Mouse (Mus musculus): ENCODE measurements around the gene Cacybp. TPM values are rescaled to one million over a fixed set of nuclear protein-coding genes. Genes with fewer than 3 reads are reported as not detected.

Gene Cacybp
- polyA plus RNA-seq, 1 experiment from 2014 or later: 136 TPM

DNA sequence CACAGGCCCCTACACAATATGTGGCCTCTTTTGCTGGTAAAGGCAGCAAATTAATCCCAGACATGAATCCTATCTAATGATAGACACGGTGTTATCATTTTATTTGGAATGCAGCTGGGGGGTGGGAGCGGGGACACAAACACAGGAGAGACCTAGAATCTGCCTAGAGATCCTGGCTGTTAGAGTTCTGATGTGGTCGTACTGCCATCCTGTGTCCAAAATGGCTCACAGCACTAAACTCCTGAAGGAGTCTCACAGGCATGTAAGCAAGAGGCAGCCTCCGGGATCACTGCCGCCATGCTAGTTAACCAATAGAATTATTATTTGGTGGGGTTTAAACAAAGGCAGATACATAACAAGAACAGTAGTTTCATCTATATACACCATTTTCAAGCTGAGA is 28.2 kb downstream of the Cacybp start:
- ATAC-seq (no peak), DNase-seq (ENCODE audit: low read depth, low spot score) (no peak)
- H3K27me3 ChIP-seq: peaks cover 3% of the 10 kb centered on the region
- POLR2A ChIA-PET: no interaction called here
- peak; percentile 61 for TF ChIP-seq CTCF (IDR thresholded peaks at IDR 0.05)
- in situ Hi-C loops (cut with MboI; ENCODE audit: low pct_unique_long_range_greater_than_20kb): loop anchor here (10.0 kb wide), 1 partner anchor 900 kb away; no protein-coding TSS in a partner anchor
- CTCF ChIA-PET: no interaction called here

DNA sequence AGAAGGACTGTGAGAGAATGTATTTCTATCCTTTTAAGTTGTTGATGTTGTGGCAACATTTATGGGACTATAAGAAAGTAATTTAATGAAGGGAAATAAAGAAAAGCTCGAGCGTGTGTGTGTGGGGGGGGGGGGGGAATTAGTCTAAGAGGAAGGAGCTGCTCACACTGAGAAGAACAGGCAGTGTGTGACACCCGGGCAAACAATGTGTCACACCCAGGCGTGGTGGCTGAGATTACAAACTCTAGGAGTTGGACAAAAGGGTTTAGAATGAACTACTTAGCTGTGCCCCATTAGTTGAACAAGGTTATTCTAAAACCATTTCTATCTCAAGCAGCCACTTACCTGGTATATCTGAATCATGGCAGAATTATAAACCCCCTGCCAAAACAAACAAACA is 31.5 kb downstream of the Cacybp start:
- ATAC-seq (no peak), DNase-seq (ENCODE audit: low read depth, low spot score) (no peak)
- ChIA-PET CTCF (no interaction called here), POLR2A (no interaction called here)
- peaks cover 3% of the 10 kb centered on the region for H3K27me3 ChIP-seq
- in situ Hi-C loops (cut with MboI; ENCODE audit: low pct_unique_long_range_greater_than_20kb): loop anchor here (10.0 kb wide), 1 partner anchor 896 kb away; no protein-coding TSS in a partner anchor
- TF ChIP-seq CTCF (IDR thresholded peaks at IDR 0.05): no peak

DNA sequence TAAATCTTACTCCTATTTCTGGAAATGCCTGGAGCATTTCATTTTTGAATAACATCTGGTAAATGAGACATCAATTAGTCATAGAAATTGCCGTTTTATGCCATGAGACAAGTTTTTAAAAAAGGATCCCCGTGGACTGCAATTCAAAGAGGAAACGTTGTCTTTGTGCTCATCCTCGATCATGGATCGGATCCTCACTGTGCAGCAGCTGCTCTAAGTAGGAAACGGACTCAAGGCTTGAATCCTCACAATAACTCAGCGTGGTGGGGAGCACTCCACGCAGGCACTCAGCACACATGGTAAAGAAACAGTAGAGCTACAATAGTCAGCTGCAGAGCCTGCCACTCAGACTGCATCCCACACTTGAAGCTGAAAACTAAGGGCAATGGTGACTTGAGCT is 35.8 kb downstream of the Cacybp start:
- POLR2A ChIA-PET: no interaction called here
- no peak for TF ChIP-seq CTCF (IDR thresholded peaks at IDR 0.05)
- in situ Hi-C loops (cut with MboI; ENCODE audit: low pct_unique_long_range_greater_than_20kb): loop anchor here (5.0 kb wide), 2 partner anchors 75 to 275 kb away; no protein-coding TSS in a partner anchor
- DNase-seq (ENCODE audit: low read depth, low spot score): no peak
- ATAC-seq: no peak
- CTCF ChIA-PET: no interaction called here
- peaks cover 3% of the 10 kb centered on the region for H3K27me3 ChIP-seq

DNA sequence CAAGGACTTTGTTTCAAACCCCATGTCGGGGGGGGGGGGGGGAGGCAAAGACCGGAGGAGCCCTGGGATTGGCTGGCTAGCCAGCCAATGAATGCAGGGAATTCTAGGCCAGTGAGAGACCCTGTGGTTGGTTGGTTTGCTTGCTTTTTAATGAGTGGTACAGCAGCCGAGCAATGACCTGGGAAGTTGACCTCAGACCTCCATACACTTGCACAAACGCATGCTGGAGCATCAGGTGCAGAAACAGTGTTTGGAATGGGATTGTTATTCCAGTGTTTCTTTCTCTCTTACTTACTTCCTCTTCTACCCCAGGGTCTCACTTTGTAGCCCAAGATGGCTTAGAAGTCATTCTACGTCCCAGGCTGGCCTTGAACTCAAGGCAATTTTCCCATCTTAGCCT is 46.1 kb downstream of the Cacybp start:
- POLR2A ChIA-PET: no interaction called here
- in situ Hi-C loops (cut with MboI; ENCODE audit: low pct_unique_long_range_greater_than_20kb): no loop called here
- CTCF ChIA-PET: no interaction called here
- ATAC-seq: no peak
- TF ChIP-seq CTCF (IDR thresholded peaks at IDR 0.05): no peak
- peaks cover 26% of the 10 kb centered on the region for H3K27me3 ChIP-seq
- no peak for DNase-seq (ENCODE audit: low read depth, low spot score)

DNA sequence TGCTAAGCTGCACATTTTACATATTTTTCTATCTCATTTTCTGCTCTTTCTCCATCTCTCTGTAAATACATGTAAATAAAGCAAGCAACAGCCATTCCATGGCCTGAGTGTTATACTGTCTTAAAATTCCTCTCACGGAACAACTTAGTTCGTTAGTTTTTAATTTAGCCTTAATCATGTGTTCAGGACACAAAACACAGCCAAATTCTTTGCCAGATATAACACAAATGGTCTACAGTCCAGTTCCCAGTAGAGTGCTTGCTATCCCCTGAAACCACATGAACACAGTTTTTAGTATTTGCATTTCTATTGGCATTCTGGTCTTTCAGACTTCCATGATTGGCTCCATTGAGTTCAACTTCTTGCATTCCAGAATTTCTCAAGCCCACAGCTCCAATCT is 54.5 kb downstream of the Cacybp start:
- POLR2A ChIA-PET: no interaction called here
- DNase-seq (ENCODE audit: low read depth, low spot score): no peak
- no peak for TF ChIP-seq CTCF (IDR thresholded peaks at IDR 0.05)
- in situ Hi-C loops (cut with MboI; ENCODE audit: low pct_unique_long_range_greater_than_20kb): no loop called here
- peaks cover 20% of the 10 kb centered on the region for H3K27me3 ChIP-seq
- CTCF ChIA-PET: no interaction called here
- no peak for ATAC-seq

DNA sequence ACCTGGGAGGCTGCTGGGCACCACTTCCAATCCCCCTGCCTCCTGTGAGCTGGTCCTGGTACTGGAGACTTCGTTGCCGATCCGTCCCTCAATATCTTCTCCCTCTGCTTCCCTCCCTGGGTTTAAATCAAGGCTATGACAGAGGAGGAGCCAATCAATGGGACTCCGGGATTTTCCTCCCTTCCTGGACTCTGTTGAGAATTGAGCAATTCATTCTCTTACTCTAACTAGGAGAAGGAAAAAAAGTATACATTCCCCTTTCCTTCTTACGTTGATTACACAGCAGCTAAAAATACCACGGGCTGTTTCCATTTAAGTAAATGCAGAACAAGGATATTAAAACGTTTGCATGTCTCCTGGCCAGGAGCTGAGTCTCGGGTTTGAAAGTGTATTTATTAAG is 59.2 kb downstream of the Cacybp start, which contains the start of gene Tnn:
Tnn (minus strand) TSS at position 101 of the 400 bp plus-strand sequence.
- ATAC-seq: no peak
- DNase-seq (ENCODE audit: low read depth, low spot score): no peak
- TF ChIP-seq CTCF (IDR thresholded peaks at IDR 0.05): no peak
- POLR2A ChIA-PET: no interaction called here
- in situ Hi-C loops (cut with MboI; ENCODE audit: low pct_unique_long_range_greater_than_20kb): no loop called here
- H3K27me3 ChIP-seq: peaks cover 6% of the 10 kb centered on the region
- CTCF ChIA-PET: interaction anchor here (1.1 kb wide), 1 partner anchor 26 kb away, joined by 3 read pairs; no protein-coding TSS in a partner anchor

Other genes starting within 250 kb of the Cacybp start
- 33.1 TPM for gene 4930523C07Rik, start 168.5 kb downstream of the Cacybp start, polyA plus RNA-seq (2021)
- gene Tnn, start 59.3 kb downstream of the Cacybp start, polyA plus RNA-seq (2021): 0.03 TPM
- gene Mrps14, start 17.7 kb downstream of the Cacybp start, polyA plus RNA-seq (2021): 97.8 TPM

Data from Patski (cell line).